ENCODE assay signal across 8 mouse cellular contexts in genomic region chr19:23960275-23960674, GRCm38 (mm10).
DNase-seq lines count a peak whose midpoint lies in the region; ATAC-seq lines count a peak whose summit lies in the region.

No protein-coding gene starts in this region.

- H3K4me1 ChIP-seq in neural tube, embryonic 13.5 days (replicated peaks), result peaks cover 26% of the 10 kb centered on the region

- H3K9ac ChIP-seq in neural tube, embryonic 13.5 days, result no peak overlapping the region

- H3K27me3 ChIP-seq in neural tube, embryonic 13.5 days, result no peaks in the 10 kb centered on the region

- WGBS in neural tube, embryonic 13.5 days, result 37% methylated on average over 2 of the region's 3 CpGs

- no peak for ATAC-seq in cerebellum, adult (ENCODE audit: insufficient number of reproducible peaks, low FRiP score, low TSS enrichment)
- ATAC-seq in neural tube, embryonic 13.5 days (ENCODE audit: low read depth), result peak; percentile 62
- ATAC-seq in inflammation-experienced regulatory T-cells, adult 6 months, result no peak

- no peak overlapping the region for H3K4me2 ChIP-seq in neural tube, embryonic 13.5 days

- no peaks in the 10 kb centered on the region; the same call in 1 of the 2 replicates for H3K9me3 ChIP-seq in neural tube, embryonic 13.5 days

- no peaks in the 10 kb centered on the region for H3K36me3 ChIP-seq in neural tube, embryonic 13.5 days

- H3K27ac ChIP-seq in neural tube, embryonic 13.5 days (replicated peaks), result peak overlapping the region; percentile 57

- peak; percentile 40 for DNase-seq in cerebellum, adult 11-12 months
- peak; percentile 71 for DNase-seq in testis, postnatal 10 days (ENCODE audit: low spot score)
- no peak for DNase-seq in testis, postnatal 14 days (ENCODE audit: low spot score)
- peak; percentile 25 to 39 for DNase-seq in kidney, adult 8-10 months
- no peak for DNase-seq in urinary bladder, postnatal 4 days (ENCODE audit: low spot score in 2 of 2)

- no peak overlapping the region for H3K4me3 ChIP-seq in neural tube, embryonic 13.5 days

Comparison
In these comparisons a context has a peak if more than half of its experiments do, and no peak if none do; other contexts are left out.
1. DNase-seq: peak in cerebellum, adult 11-12 months (single experiment), testis, postnatal 10 days (single experiment) and kidney, adult 8-10 months (2 of 2); none in testis, postnatal 14 days (single experiment) and urinary bladder, postnatal 4 days (0 of 2).